Mouse (Mus musculus) E14TG2a.4 (cell line): ENCODE results near the gene Csrp1.

Experiments
- H3K27me3 ChIP-seq: 2 replicates; pipeline ENCODE4 v1.6.1; 2014; ENCODE audit warnings: low read length, control low read depth; ENCODE audit not compliant: insufficient read depth
- H3K36me3 ChIP-seq: 2 replicates; pipeline ENCODE4 v1.6.1; 2014; ENCODE audit warnings: low read length, control low read depth; ENCODE audit not compliant: insufficient read depth
- H3K4me1 ChIP-seq: replicated peaks from 2 replicates; pipeline ENCODE4 v1.6.1; 2014; ENCODE audit warnings: low read depth, low read length, control low read depth
- H3K4me3 ChIP-seq: replicated peaks from 2 replicates; pipeline ENCODE4 v1.5.1; 2014; ENCODE audit warnings: mild to moderate bottlenecking, low read length
- H3K9me3 ChIP-seq: 2 replicates; pipeline ENCODE4 v1.6.1; 2014; ENCODE audit warnings: low read length, control low read depth
- CTCF ChIP-seq: conservative IDR thresholded peaks from 2 replicates; pipeline ENCODE4 v1.5.1; 2014; ENCODE audit warnings: low read length
- NANOG ChIP-seq: IDR thresholded peaks from 2 replicates; pipeline ENCODE4 v1.6.1; 2014; ENCODE audit warnings: borderline replicate concordance, low read length, mixed read lengths
- POU5F1 ChIP-seq: IDR thresholded peaks from 2 replicates; pipeline ENCODE4 v1.6.1; 2014; ENCODE audit warnings: low read length, borderline replicate concordance

The Csrp1 gene

GRCm38 (mm10) chr1:135778780-135779535 is 59.1 kb downstream of the Csrp1 start, which contains the start of gene Tnni1:
Tnni1 (plus strand) TSS chr1:135779434.
- H3K27me3 ChIP-seq: peaks cover 54% of the 10 kb centered on the region
- H3K4me3 ChIP-seq: no peak within 1 kb of the TSS
- TF ChIP-seq CTCF: no peak
- TF ChIP-seq POU5F1: no peak
- no peak for TF ChIP-seq NANOG
- H3K9me3 ChIP-seq: no peaks in the 10 kb centered on the region
- H3K36me3 ChIP-seq: no peaks in the 10 kb centered on the region
- H3K4me1 ChIP-seq: peaks cover 32% of the 10 kb centered on the region

- TF ChIP-seq NANOG (peak; percentile 74), CTCF (no peak)
- H3K4me3 ChIP-seq: no peak overlapping the region
- no peaks in the 10 kb centered on the region for H3K36me3 ChIP-seq
- H3K27me3 ChIP-seq: peaks cover 45% of the 10 kb centered on the region
- peaks cover 32% of the 10 kb centered on the region for H3K4me1 ChIP-seq
- no peaks in the 10 kb centered on the region for H3K9me3 ChIP-seq
These were observed 60.8 kb downstream of the Csrp1 start for GRCm38 (mm10) chr1:135780649-135781048.

GRCm38 (mm10) chr1:135781220-135781619 is 61.4 kb downstream of the Csrp1 start:
- Histone ChIP-seq H3K27me3 (peaks cover 40% of the 10 kb centered on the region), H3K9me3 (no peaks in the 10 kb centered on the region), H3K36me3 (no peaks in the 10 kb centered on the region), H3K4me1 (peaks cover 32% of the 10 kb centered on the region), H3K4me3 (no peak overlapping the region)
- TF ChIP-seq CTCF (peak; percentile 78), POU5F1 (no peak)

- no peak for TF ChIP-seq CTCF
- no peak for TF ChIP-seq POU5F1
- no peak for TF ChIP-seq NANOG
- Histone ChIP-seq H3K9me3 (no peaks in the 10 kb centered on the region), H3K4me3 (no peak overlapping the region)
These were observed 63.0 kb downstream of the Csrp1 start for GRCm38 (mm10) chr1:135782816-135783215.

GRCm38 (mm10) chr1:135787799-135788198 is 67.9 kb downstream of the Csrp1 start:
- no peaks in the 10 kb centered on the region for H3K36me3 ChIP-seq
- TF ChIP-seq POU5F1 (no peak), CTCF (peak; percentile 72)
- no peak overlapping the region for H3K4me3 ChIP-seq
- peaks cover 10% of the 10 kb centered on the region for H3K27me3 ChIP-seq
- peaks cover 48% of the 10 kb centered on the region for H3K4me1 ChIP-seq
- H3K9me3 ChIP-seq: no peaks in the 10 kb centered on the region

More at GRCm38 (mm10) chr1:135782816-135783215, 63.0 kb downstream of the Csrp1 start:
- Histone ChIP-seq H3K27me3 (peaks cover 25% of the 10 kb centered on the region), H3K36me3 (no peaks in the 10 kb centered on the region), H3K4me1 (peaks cover 32% of the 10 kb centered on the region)

GRCm38 (mm10) chr1:135788708-135789107 is 68.8 kb downstream of the Csrp1 start:
- TF ChIP-seq POU5F1 (no peak), CTCF (no peak; the same call in 1 of the 2 replicates), NANOG (no peak)
- Histone ChIP-seq H3K27me3 (peaks cover 9% of the 10 kb centered on the region), H3K9me3 (no peaks in the 10 kb centered on the region), H3K36me3 (no peaks in the 10 kb centered on the region), H3K4me1 (peaks cover 51% of the 10 kb centered on the region), H3K4me3 (0 out of 2 replicates have a peak overlapping the region, but pooled peaks have one; percentile 20)

- H3K36me3 ChIP-seq: no peaks in the 10 kb centered on the region
- H3K4me1 ChIP-seq: peaks cover 59% of the 10 kb centered on the region
- TF ChIP-seq CTCF (peak; percentile 89), NANOG (no peak), POU5F1 (no peak)
These were observed 70.0 kb downstream of the Csrp1 start for GRCm38 (mm10) chr1:135789815-135790214.

GRCm38 (mm10) chr1:135792143-135792939 is 72.5 kb downstream of the Csrp1 start:
- Histone ChIP-seq H3K27me3 (peaks cover 27% of the 10 kb centered on the region), H3K4me3 (0 out of 2 replicates have a peak overlapping the region, but pooled peaks have one; percentile 10), H3K4me1 (peaks cover 72% of the 10 kb centered on the region), H3K9me3 (no peaks in the 10 kb centered on the region), H3K36me3 (no peaks in the 10 kb centered on the region)
- TF ChIP-seq CTCF (no peak), NANOG (0 out of 2 replicates have a peak, but pooled peaks have one; percentile 9), POU5F1 (no peak)

More at GRCm38 (mm10) chr1:135789815-135790214, 70.0 kb downstream of the Csrp1 start:
- Histone ChIP-seq H3K27me3 (peaks cover 14% of the 10 kb centered on the region), H3K9me3 (no peaks in the 10 kb centered on the region), H3K4me3 (no peak overlapping the region)
